Mouse (Mus musculus) layer of hippocampus, adult 9-11 months (tissue): ENCODE results near the gene Sirpa.
A peak's percentile ranks its signal among the peaks of the same experiment; 100 is the strongest.

Experiments
- DNase-seq: peaks from one replicate; pipeline ENCODE4 v3.0.0; 2022

Gene Sirpa

GRCm38 (mm10) chr2:129585904-129586514, 6.6 kb upstream of the Sirpa start:
- peak; percentile 77 for DNase-seq

GRCm38 (mm10) chr2:129587241-129587640, 5.4 kb upstream of the Sirpa start:
- DNase-seq, result no peak

- DNase-seq, result no peak
Measured at GRCm38 (mm10) chr2:129587825-129588251, 4.8 kb upstream of the Sirpa start.

GRCm38 (mm10) chr2:129591897-129592296, 738 bp upstream of the Sirpa start:
- peak; percentile 64 for DNase-seq

- peak; percentile 86 for DNase-seq
Measured at GRCm38 (mm10) chr2:129593141-129593875, 673 bp downstream of the Sirpa start.

- DNase-seq, result no peak
Measured at GRCm38 (mm10) chr2:129593876-129594421, 1.3 kb downstream of the Sirpa start.

- no peak for DNase-seq
Measured at GRCm38 (mm10) chr2:129594569-129594968, 1.9 kb downstream of the Sirpa start.

GRCm38 (mm10) chr2:129595206-129595605, 2.6 kb downstream of the Sirpa start:
- DNase-seq, result no peak

GRCm38 (mm10) chr2:129595661-129596209, 3.1 kb downstream of the Sirpa start:
- DNase-seq, result peak; percentile 74

GRCm38 (mm10) chr2:129596555-129597172, 4.0 kb downstream of the Sirpa start:
- peak; percentile 74 for DNase-seq

GRCm38 (mm10) chr2:129597581-129597980, 4.9 kb downstream of the Sirpa start:
- DNase-seq, result no peak

- DNase-seq, result no peak
Measured at GRCm38 (mm10) chr2:129598094-129598493, 5.5 kb downstream of the Sirpa start.

- no peak for DNase-seq
Measured at GRCm38 (mm10) chr2:129599231-129600084, 6.8 kb downstream of the Sirpa start.

- no peak for DNase-seq
Measured at GRCm38 (mm10) chr2:129601059-129601650, 8.5 kb downstream of the Sirpa start.

GRCm38 (mm10) chr2:129601894-129602663, 9.4 kb downstream of the Sirpa start:
- DNase-seq, result no peak

- no peak for DNase-seq
Measured at GRCm38 (mm10) chr2:129602856-129603255, 10.2 kb downstream of the Sirpa start.

GRCm38 (mm10) chr2:129603536-129603935, 10.9 kb downstream of the Sirpa start:
- no peak for DNase-seq

- DNase-seq, result no peak
Measured at GRCm38 (mm10) chr2:129604032-129604431, 11.4 kb downstream of the Sirpa start.

GRCm38 (mm10) chr2:129605816-129606215, 13.2 kb downstream of the Sirpa start:
- no peak for DNase-seq

GRCm38 (mm10) chr2:129606269-129606668, 13.6 kb downstream of the Sirpa start:
- no peak for DNase-seq

GRCm38 (mm10) chr2:129606899-129607298, 14.3 kb downstream of the Sirpa start:
- DNase-seq, result no peak
